Mouse (Mus musculus) cerebellum, postnatal 14 days (tissue): ENCODE measurements at regions not wholly inside any gene's neighbourhood (a gene's known extent, or its start where the extent isn't known, plus 50 kb on each side); places are given as distances from the start of the nearest gene placed in this dataset.
"Not testable (repeated sequence)": the region's sequence is repeated elsewhere in the genome, so short reads cannot be mapped to it uniquely, and the experiment has no call there.

Experiments
- DNase-seq, 2 experiments: peaks; one replicate each; pipeline ENCODE4 v3.0.0; 2021; ENCODE audit warnings: mixed read lengths in 2 of 2

GRCm38 (mm10) chr13:35604765-35605164 lies 54.9 kb upstream of the Cdyl start:
- DNase-seq, result no peak

- not testable (repeated sequence) for DNase-seq
These were observed 52.6 kb upstream of the Cdyl start for GRCm38 (mm10) chr13:35606857-35607561.

GRCm38 (mm10) chr13:35607710-35608109 lies 51.9 kb upstream of the Cdyl start:
- DNase-seq, result no peak
